Mouse (Mus musculus): ENCODE data around the gene Stbd1.

Gene Stbd1

DNA sequence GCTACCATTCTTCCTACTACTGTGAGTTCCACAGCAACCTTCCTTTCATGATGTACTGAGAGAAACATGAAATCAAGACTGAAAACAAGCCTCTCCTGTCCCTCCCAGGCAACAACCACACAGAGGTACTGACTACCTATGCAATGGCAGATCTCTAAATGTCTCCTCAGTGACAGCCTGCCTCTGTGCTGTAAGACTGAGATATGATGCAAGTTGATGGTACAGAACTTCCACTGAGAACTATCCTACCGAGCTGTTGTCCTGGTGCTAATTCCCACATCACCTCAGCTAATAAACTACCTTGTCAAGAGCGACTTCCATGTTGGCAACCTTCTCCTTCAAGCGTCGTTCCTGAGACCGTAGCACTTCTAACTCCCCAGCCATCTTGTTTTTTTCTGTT, 33.0 kb downstream of the Stbd1 start:
- no peak for ATAC-seq (ENCODE audit: low TSS enrichment)

DNA sequence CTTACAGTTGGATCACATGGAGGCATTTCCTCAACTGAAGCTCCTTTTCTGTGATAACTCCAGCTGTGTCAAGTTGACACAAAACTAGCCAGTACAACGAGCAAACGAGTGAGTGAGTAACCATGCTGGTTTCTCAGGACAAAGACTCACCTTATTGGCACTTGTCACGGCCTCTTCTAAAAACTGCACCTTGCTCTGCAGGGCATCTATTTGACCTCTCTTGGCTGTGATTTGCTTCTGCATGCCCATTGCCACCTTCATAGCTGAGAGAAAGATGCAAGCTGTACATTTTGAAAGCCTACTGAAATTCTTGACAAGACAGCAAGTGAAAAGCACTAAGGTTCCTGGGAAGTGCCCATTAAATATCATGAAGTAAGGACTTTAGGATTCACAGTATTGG, 38.0 kb downstream of the Stbd1 start:
- no peak for ATAC-seq (ENCODE audit: low TSS enrichment)
